Mouse (Mus musculus): ENCODE data around the gene Arhgef25. TPM values are rescaled to one million over a fixed set of nuclear protein-coding genes. Genes with fewer than 3 reads are reported as not detected.
"Not testable (repeated sequence)": the region's sequence is repeated elsewhere in the genome, so short reads cannot be mapped to it uniquely, and the experiment has no call there.

The Arhgef25 gene
- polyA plus RNA-seq, 1 experiment, result 25.0 TPM

DNA sequence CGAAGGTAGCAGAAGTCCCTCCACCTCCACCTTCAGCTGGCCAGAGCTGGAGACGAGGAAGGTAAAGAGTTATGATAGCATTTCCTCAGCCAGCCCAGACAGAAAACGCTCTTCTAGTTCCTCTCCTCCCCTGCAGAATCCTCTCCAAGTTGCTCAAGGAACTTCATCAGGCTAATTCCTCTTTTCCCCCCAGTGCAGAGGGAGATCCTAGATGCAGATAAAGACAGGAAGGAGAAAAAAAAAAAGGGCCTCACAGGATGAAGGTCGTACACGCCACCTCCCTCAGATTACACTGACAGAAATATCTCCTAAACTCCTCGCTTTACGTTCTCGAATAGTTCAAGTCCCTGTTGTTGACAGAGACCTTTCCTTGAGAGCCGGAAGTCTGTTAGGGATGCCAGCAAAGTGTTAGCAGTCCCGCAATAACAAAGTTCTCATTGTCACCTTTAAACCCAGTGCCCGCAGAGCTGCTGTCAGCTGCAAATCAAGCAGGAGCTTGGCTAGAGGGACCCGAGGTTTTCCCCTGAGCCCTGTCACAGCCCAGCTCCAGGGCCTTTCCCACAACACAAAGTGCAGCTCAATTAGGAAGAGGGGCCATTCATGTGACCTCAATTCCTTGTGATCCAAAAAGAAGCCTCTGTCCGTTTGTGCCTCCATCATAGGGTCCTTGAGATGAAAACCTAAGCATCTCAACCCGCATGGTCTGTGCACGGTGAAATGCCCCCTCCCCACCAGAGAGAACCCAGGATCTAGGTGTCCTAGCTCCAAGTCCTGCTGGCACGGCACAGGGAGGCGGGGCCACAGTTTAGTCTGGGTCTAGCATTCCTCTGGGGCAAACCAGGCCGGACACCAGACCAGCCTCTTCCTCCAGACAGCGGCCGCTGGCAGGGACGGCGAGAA lies 4.8 kb upstream of the Arhgef25 start:
- WGBS, result 3% methylated on average over 22 of the region's 22 CpGs
- TF ChIP-seq CTCF (IDR thresholded peaks at IDR 0.05; ENCODE audit: control insufficient read depth, insufficient read depth, low read length), result no peak
- peak; percentile 26; the same call in 1 of the 2 replicates for TF ChIP-seq POLR2A (IDR thresholded peaks at IDR 0.05; ENCODE audit: borderline replicate concordance, control insufficient read depth, low read depth, low read length)
- H3K4me1 ChIP-seq (ENCODE audit: control insufficient read depth, insufficient read depth, low read length), result peaks cover 1% of the 10 kb centered on the region; the same call in 1 of the 2 replicates
- peak overlapping the region; percentile 40 for H3K27ac ChIP-seq (ENCODE audit: control insufficient read depth, insufficient read depth, low read depth, low read length, poor library complexity)
- H3K4me3 ChIP-seq (replicated peaks; ENCODE audit: control insufficient read depth, low read depth, low read length), result peak overlapping the region; percentile 69

DNA sequence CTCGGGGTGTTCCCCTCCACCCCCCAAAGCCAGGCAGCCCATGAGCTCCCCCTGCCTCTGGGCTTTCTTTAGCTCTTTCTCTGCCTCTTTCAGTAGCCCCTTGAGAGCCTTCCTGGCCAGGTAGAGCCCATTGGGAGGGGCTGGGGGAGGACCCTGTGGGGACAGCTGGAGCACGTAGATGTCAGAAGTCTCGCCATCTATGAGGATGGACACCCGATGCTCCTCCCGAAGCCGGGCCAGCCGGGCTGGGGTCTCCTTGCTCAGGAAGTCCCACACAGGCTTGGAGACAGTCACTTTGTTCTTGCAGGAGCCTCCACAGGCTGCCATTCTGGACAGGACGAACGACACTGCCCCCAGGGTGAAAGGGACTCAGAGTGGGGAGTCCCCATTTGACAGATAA lies 3.1 kb upstream of the Arhgef25 start:
- H3K4me1 ChIP-seq (ENCODE audit: control insufficient read depth, insufficient read depth, low read length), result peaks cover 1% of the 10 kb centered on the region; the same call in 1 of the 2 replicates
- H3K4me3 ChIP-seq (replicated peaks; ENCODE audit: control insufficient read depth, low read depth, low read length), result no peak overlapping the region
- TF ChIP-seq CTCF (IDR thresholded peaks at IDR 0.05; ENCODE audit: control insufficient read depth, insufficient read depth, low read length) (no peak), POLR2A (IDR thresholded peaks at IDR 0.05; ENCODE audit: borderline replicate concordance, control insufficient read depth, low read depth, low read length) (no peak; the same call in 1 of the 2 replicates)
- no peak overlapping the region for H3K27ac ChIP-seq (ENCODE audit: control insufficient read depth, insufficient read depth, low read depth, low read length, poor library complexity)
- WGBS, result 79% methylated on average over 9 of the region's 9 CpGs

DNA sequence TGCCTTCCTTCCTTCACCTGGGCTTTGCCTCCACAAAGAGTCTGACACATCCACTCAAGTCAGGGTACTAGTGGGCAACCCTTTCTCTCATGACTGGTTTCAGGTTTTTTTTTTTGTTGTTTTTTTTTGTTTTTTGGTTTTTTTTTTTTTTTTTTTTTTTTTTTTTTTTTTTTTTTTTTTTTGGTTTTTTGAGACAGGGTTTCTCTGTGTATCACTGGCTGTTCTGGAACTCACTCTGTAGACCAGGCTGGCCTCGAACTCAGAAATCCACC lies 2.1 kb upstream of the Arhgef25 start:
- 56% methylated on average over 1 of the region's 1 CpGs for WGBS
- not testable (repeated sequence) for H3K27ac ChIP-seq (ENCODE audit: control insufficient read depth, insufficient read depth, low read depth, low read length, poor library complexity); H3K4me3 ChIP-seq (replicated peaks; ENCODE audit: control insufficient read depth, low read depth, low read length); H3K4me1 ChIP-seq (ENCODE audit: control insufficient read depth, insufficient read depth, low read length)

DNA sequence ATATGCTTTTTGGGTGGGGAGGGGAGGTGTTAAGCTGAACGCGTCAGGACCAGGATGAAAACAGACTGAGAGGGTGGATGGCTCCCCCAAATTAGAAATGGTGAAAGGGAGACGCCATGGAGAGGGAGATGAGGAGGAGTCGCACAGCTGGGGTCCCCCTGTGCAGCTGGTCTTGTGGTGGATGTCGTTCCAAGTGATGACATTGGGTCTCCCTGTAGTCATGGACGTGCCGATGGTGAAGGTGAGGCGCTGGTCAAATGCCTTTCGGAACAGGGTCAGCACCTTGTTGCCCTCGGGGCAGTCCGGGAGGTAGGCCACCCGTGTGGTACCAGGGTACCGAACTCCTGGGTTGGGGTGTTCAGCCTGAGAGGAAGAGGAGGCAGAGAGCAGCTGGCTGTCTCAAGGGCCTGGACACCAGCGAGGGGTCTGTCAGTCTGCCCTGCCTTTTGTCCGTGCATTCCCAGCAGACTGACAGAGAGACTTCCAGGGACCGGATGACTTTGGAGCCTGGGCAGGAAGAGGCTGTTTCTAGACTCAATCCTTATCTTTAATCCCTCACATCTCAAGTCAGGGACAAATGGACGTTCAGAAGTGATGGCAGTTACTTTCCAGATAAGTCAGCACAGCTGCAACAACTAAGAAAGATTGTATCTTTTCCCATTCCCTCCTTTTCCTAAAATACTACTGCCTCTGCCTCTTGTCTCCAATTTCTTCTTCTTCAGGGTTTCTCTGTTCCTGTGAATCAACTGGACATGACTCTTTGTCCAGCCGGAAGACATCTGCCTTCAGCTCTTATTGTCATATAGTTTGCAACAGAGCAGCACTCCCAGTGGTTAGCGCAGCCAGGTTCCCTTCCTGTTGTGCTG lies 1.5 kb upstream of the Arhgef25 start:
- TF ChIP-seq POLR2A (IDR thresholded peaks at IDR 0.05; ENCODE audit: borderline replicate concordance, control insufficient read depth, low read depth, low read length) (no peak), CTCF (IDR thresholded peaks at IDR 0.05; ENCODE audit: control insufficient read depth, insufficient read depth, low read length) (no peak)
- no peak overlapping the region for H3K4me3 ChIP-seq (replicated peaks; ENCODE audit: control insufficient read depth, low read depth, low read length)
- WGBS, result 84% methylated on average over 19 of the region's 19 CpGs
- H3K4me1 ChIP-seq (ENCODE audit: control insufficient read depth, insufficient read depth, low read length), result peaks cover 1% of the 10 kb centered on the region; the same call in 1 of the 2 replicates
- H3K27ac ChIP-seq (ENCODE audit: control insufficient read depth, insufficient read depth, low read depth, low read length, poor library complexity), result peak overlapping the region; percentile 49; the same call in 1 of the 2 replicates

DNA sequence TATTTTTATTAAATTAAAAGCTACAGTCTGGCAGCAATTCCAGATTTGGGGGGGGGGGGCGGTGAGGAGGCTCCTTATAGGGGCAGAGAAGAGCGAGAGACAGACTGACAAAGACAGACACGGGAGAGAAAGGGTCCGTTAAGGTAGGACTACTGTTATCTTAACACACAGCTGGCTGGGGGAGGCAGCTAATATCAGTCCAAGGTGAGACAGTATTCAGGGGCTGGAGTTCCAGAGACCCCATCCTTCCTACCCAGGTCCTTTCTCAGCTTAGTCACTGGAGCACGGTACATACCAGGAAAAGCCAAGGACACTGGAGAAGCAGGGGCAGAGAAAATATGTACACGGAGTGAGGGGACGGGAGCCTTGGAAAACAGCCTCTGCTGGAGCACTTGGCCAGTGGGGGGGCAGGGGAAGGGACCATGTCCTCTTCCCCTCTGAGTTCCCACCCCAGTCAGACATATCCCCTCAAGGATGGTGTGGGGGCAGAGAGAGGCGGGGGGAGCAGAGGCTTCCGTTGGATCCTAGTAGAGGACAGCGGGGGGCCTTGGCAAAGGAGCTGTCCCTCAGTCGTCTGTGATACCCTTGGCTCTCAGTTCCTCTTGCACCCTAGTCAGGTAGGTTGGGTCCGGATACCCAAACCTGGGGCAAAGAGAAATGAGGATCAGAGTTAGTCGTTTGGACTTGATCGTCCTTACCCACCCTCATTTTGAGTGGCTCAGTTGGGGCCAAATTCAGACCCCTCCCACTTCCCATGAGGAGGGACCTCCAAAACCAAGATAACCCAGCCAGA lies 711 bp upstream of the Arhgef25 start:
- no peak overlapping the region for H3K4me3 ChIP-seq (replicated peaks; ENCODE audit: control insufficient read depth, low read depth, low read length)
- WGBS, result 69% methylated on average over 14 of the region's 14 CpGs
- peaks cover 1% of the 10 kb centered on the region; the same call in 1 of the 2 replicates for H3K4me1 ChIP-seq (ENCODE audit: control insufficient read depth, insufficient read depth, low read length)
- peak overlapping the region; percentile 49; the same call in 1 of the 2 replicates for H3K27ac ChIP-seq (ENCODE audit: control insufficient read depth, insufficient read depth, low read depth, low read length, poor library complexity)
- TF ChIP-seq CTCF (IDR thresholded peaks at IDR 0.05; ENCODE audit: control insufficient read depth, insufficient read depth, low read length), result no peak
- no peak for TF ChIP-seq POLR2A (IDR thresholded peaks at IDR 0.05; ENCODE audit: borderline replicate concordance, control insufficient read depth, low read depth, low read length)

DNA sequence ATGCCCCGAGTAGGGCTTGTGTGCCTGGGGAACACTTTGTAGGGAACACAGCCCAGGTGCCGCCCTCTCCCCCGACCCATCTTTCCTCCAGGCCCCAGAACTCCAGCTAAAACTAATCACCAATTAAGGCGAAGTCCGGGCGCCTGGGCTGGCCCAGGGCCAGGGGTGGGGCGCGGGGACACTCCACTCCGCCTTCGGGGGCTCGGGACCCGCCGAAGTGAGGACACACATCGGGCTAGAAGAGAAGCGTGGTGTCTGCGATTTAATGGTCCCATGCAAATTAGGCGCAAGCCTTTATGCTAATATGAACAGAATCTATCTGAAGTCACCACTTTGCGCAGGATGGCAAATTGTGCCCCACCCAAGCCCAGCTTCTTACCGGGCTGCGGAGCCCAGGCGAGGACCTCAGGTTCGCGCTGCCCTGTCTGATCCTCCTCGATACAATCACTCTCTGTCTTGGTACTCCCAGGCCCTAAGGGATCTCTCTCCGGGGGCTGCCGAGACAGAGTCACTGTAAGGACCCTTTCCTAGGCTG lies 700 bp downstream of the Arhgef25 start:
- TF ChIP-seq CTCF (IDR thresholded peaks at IDR 0.05; ENCODE audit: control insufficient read depth, insufficient read depth, low read length), result no peak
- peak; percentile 40; the same call in 1 of the 2 replicates for TF ChIP-seq POLR2A (IDR thresholded peaks at IDR 0.05; ENCODE audit: borderline replicate concordance, control insufficient read depth, low read depth, low read length)
- Histone ChIP-seq H3K27ac (ENCODE audit: control insufficient read depth, insufficient read depth, low read depth, low read length, poor library complexity) (peak overlapping the region; percentile 67), H3K4me1 (ENCODE audit: control insufficient read depth, insufficient read depth, low read length) (peaks cover 1% of the 10 kb centered on the region; the same call in 1 of the 2 replicates), H3K4me3 (replicated peaks; ENCODE audit: control insufficient read depth, low read depth, low read length) (peak overlapping the region; percentile 34)
- WGBS, result under 1% methylated on average over 26 of the region's 26 CpGs

DNA sequence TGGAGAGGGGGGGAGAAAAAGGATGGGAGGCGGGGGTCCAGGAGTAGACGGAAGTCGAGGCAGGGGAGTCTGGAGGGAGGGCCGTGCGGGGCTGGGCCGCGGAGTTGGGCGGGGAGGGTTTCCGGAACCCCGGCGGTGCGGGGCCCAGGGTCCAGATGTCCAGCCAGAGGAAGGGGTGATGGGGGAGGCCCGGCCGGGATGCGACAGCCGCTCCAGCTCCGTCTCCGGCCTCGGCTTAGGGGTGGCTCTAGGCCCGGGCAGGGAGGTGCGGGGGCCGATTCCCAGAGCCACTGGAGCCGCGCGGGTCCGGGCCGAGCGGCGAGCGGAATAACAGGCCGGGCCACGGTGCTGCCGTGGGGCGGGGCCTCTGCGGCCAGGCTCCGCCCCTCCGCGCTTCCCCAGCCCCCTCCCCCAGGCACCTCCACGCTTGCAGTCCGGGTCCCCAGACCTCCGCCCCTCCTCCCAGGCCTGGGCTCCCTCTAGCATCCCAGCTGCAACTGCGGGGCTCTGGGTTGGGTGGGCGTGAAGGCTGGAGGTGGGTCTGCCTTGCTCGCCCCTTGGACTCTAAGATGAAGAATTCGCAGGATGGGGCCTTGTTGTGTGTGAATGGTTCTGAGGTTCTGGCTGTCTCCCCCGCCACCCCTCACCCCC lies 1.3 kb downstream of the Arhgef25 start:
- Histone ChIP-seq H3K4me3 (replicated peaks; ENCODE audit: control insufficient read depth, low read depth, low read length) (peak overlapping the region; percentile 25), H3K4me1 (ENCODE audit: control insufficient read depth, insufficient read depth, low read length) (peaks cover 1% of the 10 kb centered on the region; the same call in 1 of the 2 replicates), H3K27ac (ENCODE audit: control insufficient read depth, insufficient read depth, low read depth, low read length, poor library complexity) (no peak overlapping the region)
- TF ChIP-seq POLR2A (IDR thresholded peaks at IDR 0.05; ENCODE audit: borderline replicate concordance, control insufficient read depth, low read depth, low read length) (no peak), CTCF (IDR thresholded peaks at IDR 0.05; ENCODE audit: control insufficient read depth, insufficient read depth, low read length) (no peak)
- WGBS, result under 1% methylated on average over 43 of the region's 46 CpGs

Data from bone marrow, adult 2 months (tissue).